Mouse (Mus musculus): ENCODE measurements around the gene Olfr523.
"Not testable (repeated sequence)": the region's sequence is repeated elsewhere in the genome, so short reads cannot be mapped to it uniquely, and the experiment has no call there.

DNA sequence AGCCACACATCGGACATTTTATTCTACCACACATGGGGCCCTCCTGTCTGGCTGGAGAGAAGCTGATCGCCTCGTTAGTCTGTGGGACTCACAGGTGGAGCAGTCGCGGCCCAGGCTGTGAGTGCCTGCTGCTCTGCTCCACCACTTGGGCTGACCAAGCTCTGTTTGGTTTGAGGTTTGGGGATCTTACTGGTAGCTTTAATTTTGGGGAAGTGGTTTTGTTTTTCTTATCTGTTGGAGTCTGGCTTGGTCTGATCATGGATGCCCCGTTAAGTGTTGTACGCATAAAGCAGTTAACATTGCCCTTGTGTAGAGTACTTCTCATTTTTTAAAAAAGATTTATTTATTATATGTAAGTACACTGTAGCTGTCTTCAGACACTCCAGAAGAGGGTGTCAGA is 39.0 kb upstream of the Olfr523 start:
- TF ChIP-seq CTCF (IDR thresholded peaks at IDR 0.05; ENCODE audit: extremely low read depth, insufficient read length, insufficient replicate concordance, low read depth, low read length); POLR2A (IDR thresholded peaks at IDR 0.05; ENCODE audit: low read depth, low read length): not testable (repeated sequence)

Data from small intestine, adult 2 months (tissue).